Mouse (Mus musculus): Measurements from ENCODE around the gene Zfp398. TPM values are rescaled to one million over a fixed set of nuclear protein-coding genes. Genes with fewer than 3 reads are reported as not detected.

The Zfp398 gene
- polyA plus RNA-seq, 1 experiment from 2014 or later = 1.9 TPM

- no peaks in the 10 kb centered on the region for H3K27me3 ChIP-seq (ENCODE audit: control insufficient read depth, insufficient read depth, low read depth, low read length)
- peak overlapping the region; percentile 89 for H3K4me3 ChIP-seq (ENCODE audit: low read depth, low read length)
- 28% methylated on average over 11 of the region's 11 CpGs for WGBS (ENCODE audit: insufficient replicate concordance)
- H3K27ac ChIP-seq (ENCODE audit: low read length) = peak overlapping the region; percentile 99
- H3K4me2 ChIP-seq (ENCODE audit: low read depth, low read length) = peak overlapping the region; percentile 70
- ATAC-seq (ENCODE audit: low read depth) = no peak
- peaks cover 41% of the 10 kb centered on the region for H3K4me1 ChIP-seq (ENCODE audit: control insufficient read depth, low read depth, low read length)
- peak overlapping the region; percentile 89 for H3K9ac ChIP-seq (ENCODE audit: low read depth, low read length)
- H3K36me3 ChIP-seq (ENCODE audit: control insufficient read depth, insufficient read depth) = no peaks in the 10 kb centered on the region
- H3K9me3 ChIP-seq (replicated peaks; ENCODE audit: control insufficient read depth, low read length) = no peaks in the 10 kb centered on the region
These were observed 84.4 kb downstream of the Zfp398 start for GRCm38 (mm10) chr6:47919646-47920446.

GRCm38 (mm10) chr6:47920447-47921340, 85.2 kb downstream of the Zfp398 start, which contains the start of gene Zfp212:
TSS of gene Zfp212 (plus strand) at chr6:47920476.
- H3K36me3 ChIP-seq (ENCODE audit: control insufficient read depth, insufficient read depth) = no peaks in the 10 kb centered on the region
- peaks cover 41% of the 10 kb centered on the region for H3K4me1 ChIP-seq (ENCODE audit: control insufficient read depth, low read depth, low read length)
- peak within 1 kb of the TSS; percentile 99 for H3K27ac ChIP-seq (ENCODE audit: low read length)
- peak; percentile 94 for ATAC-seq (ENCODE audit: low read depth)
- peak within 1 kb of the TSS; percentile 70 for H3K4me2 ChIP-seq (ENCODE audit: low read depth, low read length)
- H3K4me3 ChIP-seq (ENCODE audit: low read depth, low read length) = peak within 1 kb of the TSS; percentile 89
- no peaks in the 10 kb centered on the region for H3K27me3 ChIP-seq (ENCODE audit: control insufficient read depth, insufficient read depth, low read depth, low read length)
- peak within 1 kb of the TSS; percentile 89 for H3K9ac ChIP-seq (ENCODE audit: low read depth, low read length)
- H3K9me3 ChIP-seq (replicated peaks; ENCODE audit: control insufficient read depth, low read length) = no peaks in the 10 kb centered on the region
- WGBS (ENCODE audit: insufficient replicate concordance) = under 1% methylated on average over 66 of the region's 67 CpGs

MicroRNA genes within 50 kb of the gene (microRNA counts, 519-probe panel; counts per million panel counts)
- 60.7 counts per million for microRNA mmu-miR-704

Small RNAs within 50 kb of the gene (microRNA-seq; reads per million reads assigned to microRNA genes)
- gene Mir704 = not detected

Other genes starting within 250 kb of the Zfp398 start
- 42.3 and 48.2 TPM in 2 replicates for gene Ezh2, start 240.3 kb upstream of the Zfp398 start, polyA plus RNA-seq (2015; fragmentation: Nextera tagmentation; extraction: Ambion mirVana)
- 132 and 136 TPM in 2 replicates for gene Pdia4, start 22.2 kb upstream of the Zfp398 start, polyA plus RNA-seq (2015; fragmentation: Nextera tagmentation; extraction: Ambion mirVana)
- 0.37 and 0.40 TPM in 2 replicates for gene Zfp786, start 4.8 kb upstream of the Zfp398 start, polyA plus RNA-seq (2015; fragmentation: Nextera tagmentation; extraction: Ambion mirVana)
- gene Zfp282, start 41.5 kb downstream of the Zfp398 start, polyA plus RNA-seq (2015; fragmentation: Nextera tagmentation; extraction: Ambion mirVana) = 2.4 and 2.7 TPM in 2 replicates
- 5.6 and 6.0 TPM in 2 replicates for gene Zfp212, start 84.8 kb downstream of the Zfp398 start, polyA plus RNA-seq (2015; fragmentation: Nextera tagmentation; extraction: Ambion mirVana)
- gene Zfp956, start 117.7 kb downstream of the Zfp398 start, polyA plus RNA-seq (2015; fragmentation: Nextera tagmentation; extraction: Ambion mirVana) = 1.9 and 2.2 TPM in 2 replicates
- gene Zfp777, start 213.2 kb downstream of the Zfp398 start, polyA plus RNA-seq (2015; fragmentation: Nextera tagmentation; extraction: Ambion mirVana) = 1.5 and 1.6 TPM in 2 replicates